Mouse (Mus musculus) thymus, postnatal 14 days (tissue): ENCODE data around the gene March8.
"Not testable (repeated sequence)": the region's sequence is repeated elsewhere in the genome, so short reads cannot be mapped to it uniquely, and the experiment has no call there.

Experiments used
- DNase-seq: peaks from one replicate; pipeline ENCODE4 v3.0.0; 2021

The March8 gene

GRCm38 (mm10) chr6:116337835-116338501 is at the start of gene March8:
Gene March8 (plus strand): TSS chr6:116338024.
- DNase-seq: peak; percentile 57

- no peak for DNase-seq
Measured at GRCm38 (mm10) chr6:116311411-116311810, 26.4 kb upstream of the March8 start.

GRCm38 (mm10) chr6:116319259-116319658 is 18.6 kb upstream of the March8 start:
- DNase-seq: no peak

- no peak for DNase-seq
Measured at GRCm38 (mm10) chr6:116326641-116327040, 11.2 kb upstream of the March8 start.

GRCm38 (mm10) chr6:116331396-116331795 is 6.4 kb upstream of the March8 start:
- no peak for DNase-seq

- no peak for DNase-seq
Measured at GRCm38 (mm10) chr6:116337466-116337834, 374 bp upstream of the March8 start.

- no peak for DNase-seq
Measured at GRCm38 (mm10) chr6:116338520-116338919, 696 bp downstream of the March8 start.

GRCm38 (mm10) chr6:116339088-116339487 is 1.3 kb downstream of the March8 start:
- DNase-seq: no peak

- DNase-seq: no peak
Measured at GRCm38 (mm10) chr6:116340521-116340920, 2.7 kb downstream of the March8 start.

- DNase-seq: no peak
Measured at GRCm38 (mm10) chr6:116347953-116348352, 10.1 kb downstream of the March8 start.

- DNase-seq: no peak
Measured at GRCm38 (mm10) chr6:116349997-116350396, 12.2 kb downstream of the March8 start.

GRCm38 (mm10) chr6:116350643-116351042 is 12.8 kb downstream of the March8 start:
- DNase-seq: no peak

GRCm38 (mm10) chr6:116351534-116351933 is 13.7 kb downstream of the March8 start:
- DNase-seq: no peak

GRCm38 (mm10) chr6:116353428-116353827 is 15.6 kb downstream of the March8 start:
- DNase-seq: no peak

GRCm38 (mm10) chr6:116356311-116356947 is 18.6 kb downstream of the March8 start:
- DNase-seq: not testable (repeated sequence)

- DNase-seq: no peak
Measured at GRCm38 (mm10) chr6:116356948-116357325, 19.1 kb downstream of the March8 start.

GRCm38 (mm10) chr6:116358056-116358455 is 20.2 kb downstream of the March8 start:
- DNase-seq: no peak

GRCm38 (mm10) chr6:116359256-116359655 is 21.4 kb downstream of the March8 start:
- no peak for DNase-seq

- no peak for DNase-seq
Measured at GRCm38 (mm10) chr6:116361463-116361862, 23.6 kb downstream of the March8 start.

- no peak for DNase-seq
Measured at GRCm38 (mm10) chr6:116361993-116362392, 24.2 kb downstream of the March8 start.

GRCm38 (mm10) chr6:116367971-116368370 is 30.1 kb downstream of the March8 start:
- no peak for DNase-seq

GRCm38 (mm10) chr6:116369811-116370210 is 32.0 kb downstream of the March8 start:
- DNase-seq: no peak

- no peak for DNase-seq
Measured at GRCm38 (mm10) chr6:116370216-116370976, 32.6 kb downstream of the March8 start.

GRCm38 (mm10) chr6:116371500-116371899 is 33.7 kb downstream of the March8 start:
- no peak for DNase-seq
